Comparison of ENCODE assay signal across 28 mouse cellular contexts in genomic region chr12:109390388-109390920, GRCm38 (mm10).
DNase-seq lines count a peak whose midpoint lies in the region; ATAC-seq lines count a peak whose summit lies in the region.
"Had no signal": no experiment of that assay in that cellular context is flagged by ENCODE, and none has a peak within 500 bp of the region (broad histone marks: within the 10 kb centered on the region; RNA-seq: fewer than 3 reads in every experiment).

No protein-coding gene starts in this region.

- no peak overlapping the region for H3K4me3 ChIP-seq in heart, embryonic 10.5 days
- H3K4me3 ChIP-seq in neural tube, embryonic 11.5 days (ENCODE audit: low read depth, low read length): no peak overlapping the region
- no peak overlapping the region for H3K4me3 ChIP-seq in intestine, embryonic 15.5 days (replicated peaks)
- no peak overlapping the region for H3K4me3 ChIP-seq in intestine, embryonic 16.5 days (ENCODE audit: low read length)
- no peak overlapping the region for H3K4me3 ChIP-seq in forebrain, embryonic 15.5 days
- H3K4me3 ChIP-seq: embryonic facial prominence, embryonic 10.5 days; embryonic facial prominence, embryonic 13.5 days; erythroblast, embryonic 14.5 days; forebrain, embryonic 12.5 days; heart, adult 2 months; heart, embryonic 12.5 days; heart, embryonic 15.5 days had no signal

- no peak overlapping the region for H3K27ac ChIP-seq in heart, embryonic 10.5 days
- H3K27ac ChIP-seq in neural tube, embryonic 11.5 days (ENCODE audit: low read depth, low read length): no peak overlapping the region
- no peak overlapping the region for H3K27ac ChIP-seq in intestine, embryonic 15.5 days
- no peak overlapping the region for H3K27ac ChIP-seq in intestine, embryonic 16.5 days (ENCODE audit: low read length)
- no peak overlapping the region for H3K27ac ChIP-seq in forebrain, embryonic 15.5 days (replicated peaks)
- H3K27ac ChIP-seq: embryonic facial prominence, embryonic 10.5 days; embryonic facial prominence, embryonic 13.5 days; forebrain, embryonic 12.5 days; heart, adult 2 months; heart, embryonic 15.5 days; hindbrain, embryonic 14.5 days; hindbrain, postnatal 0 days had no signal

- WGBS in heart, embryonic 10.5 days: 91% methylated on average over 12 of the region's 12 CpGs
- WGBS in neural tube, embryonic 11.5 days: 92% methylated on average over 12 of the region's 12 CpGs
- WGBS in intestine, embryonic 15.5 days: 82% methylated on average over 12 of the region's 12 CpGs
- 82% methylated on average over 12 of the region's 12 CpGs for WGBS in intestine, embryonic 16.5 days
- 95% methylated on average over 12 of the region's 12 CpGs for WGBS in forebrain, embryonic 15.5 days

- 0 out of 2 replicates have a peak, but pooled peaks cover 9% of the 10 kb centered on the region for H3K4me1 ChIP-seq in heart, embryonic 10.5 days
- H3K4me1 ChIP-seq in neural tube, embryonic 11.5 days (ENCODE audit: control insufficient read depth, insufficient read depth, low read length): peaks cover 3% of the 10 kb centered on the region; the same call in 1 of the 2 replicates
- peaks cover 17% of the 10 kb centered on the region; the same call in 1 of the 2 replicates for H3K4me1 ChIP-seq in intestine, embryonic 15.5 days (replicated peaks)
- peaks cover 11% of the 10 kb centered on the region for H3K4me1 ChIP-seq in intestine, embryonic 16.5 days (ENCODE audit: control insufficient read depth, insufficient read depth, low read length)
- H3K4me1 ChIP-seq in forebrain, embryonic 15.5 days: peaks cover 25% of the 10 kb centered on the region
- H3K4me1 ChIP-seq: heart, embryonic 12.5 days had no signal

- no peaks in the 10 kb centered on the region for H3K36me3 ChIP-seq in heart, embryonic 10.5 days
- H3K36me3 ChIP-seq in neural tube, embryonic 11.5 days (ENCODE audit: control insufficient read depth, insufficient read depth, low read length): no peaks in the 10 kb centered on the region
- H3K36me3 ChIP-seq in intestine, embryonic 15.5 days: no peaks in the 10 kb centered on the region
- H3K36me3 ChIP-seq in intestine, embryonic 16.5 days (ENCODE audit: control insufficient read depth, insufficient read depth, low read length): no peaks in the 10 kb centered on the region
- no peaks in the 10 kb centered on the region for H3K36me3 ChIP-seq in forebrain, embryonic 15.5 days
- H3K36me3 ChIP-seq: embryonic facial prominence, embryonic 10.5 days; embryonic facial prominence, embryonic 13.5 days; forebrain, embryonic 12.5 days; heart, embryonic 12.5 days; heart, embryonic 15.5 days had no signal

- DNase-seq in heart, embryonic 10.5 days (ENCODE audit: low spot score): peak; percentile 56
- DNase-seq in heart, postnatal 4 days: no peak
- peak; percentile 7 for DNase-seq in neural tube, embryonic 11.5 days (ENCODE audit: low spot score)
- DNase-seq in neural tube, embryonic 10.5 days (ENCODE audit: extremely low spot score, low spot score): no peak
- no peak for DNase-seq in embryo, embryonic 9.5 days (ENCODE audit: extremely low spot score)
- DNase-seq: adrenal gland, adult 2 months; adrenal gland, postnatal 14 days; cerebellum, adult 11 months; cerebellum, adult 2 months; cerebellum, adult 9-11 months; cerebellum, postnatal 25 days; gastrocnemius, postnatal 14 days; heart, adult 2 months; heart, postnatal 10 days; heart, postnatal 36 days had no signal

- no peak for ATAC-seq in neural tube, embryonic 11.5 days (ENCODE audit: insufficient read depth, low FRiP score, low TSS enrichment)
- peak; percentile 76 for ATAC-seq in intestine, embryonic 15.5 days
- peak; percentile 77 for ATAC-seq in intestine, embryonic 16.5 days
- ATAC-seq in forebrain, embryonic 15.5 days (replicated peaks): no peak
- ATAC-seq: CD4-positive, CD25-positive, alpha-beta regulatory T cell, adult 4 months; forebrain, embryonic 16.5 days; hindbrain, postnatal 0 days had no signal

- peaks cover 37% of the 10 kb centered on the region for H3K27me3 ChIP-seq in heart, embryonic 10.5 days (ENCODE audit: insufficient read depth, poor library complexity, severe bottlenecking)
- H3K27me3 ChIP-seq in neural tube, embryonic 11.5 days (ENCODE audit: control insufficient read depth, insufficient read depth, low read length): no peaks in the 10 kb centered on the region
- H3K27me3 ChIP-seq in intestine, embryonic 15.5 days (replicated peaks): peaks cover 4% of the 10 kb centered on the region; the same call in 1 of the 2 replicates
- 0 out of 2 replicates have a peak, but pooled peaks cover 2% of the 10 kb centered on the region for H3K27me3 ChIP-seq in intestine, embryonic 16.5 days (replicated peaks; ENCODE audit: control insufficient read depth, insufficient read depth, low read length)
- H3K27me3 ChIP-seq in forebrain, embryonic 15.5 days: no peaks in the 10 kb centered on the region

- H3K4me2 ChIP-seq in neural tube, embryonic 11.5 days (ENCODE audit: low read depth): no peak overlapping the region
- no peak overlapping the region for H3K4me2 ChIP-seq in intestine, embryonic 15.5 days (replicated peaks)
- H3K4me2 ChIP-seq in intestine, embryonic 16.5 days (ENCODE audit: low read depth, low read length): no peak overlapping the region
- no peak overlapping the region for H3K4me2 ChIP-seq in forebrain, embryonic 15.5 days (replicated peaks)
- H3K4me2 ChIP-seq: embryonic facial prominence, embryonic 13.5 days; forebrain, embryonic 12.5 days; heart, embryonic 12.5 days; heart, embryonic 15.5 days; hindbrain, embryonic 14.5 days had no signal

- H3K9me3 ChIP-seq in heart, embryonic 10.5 days: no peaks in the 10 kb centered on the region
- no peaks in the 10 kb centered on the region for H3K9me3 ChIP-seq in neural tube, embryonic 11.5 days (ENCODE audit: control insufficient read depth, low read length)
- no peaks in the 10 kb centered on the region for H3K9me3 ChIP-seq in intestine, embryonic 15.5 days
- H3K9me3 ChIP-seq in intestine, embryonic 16.5 days (ENCODE audit: control insufficient read depth, low read length): no peaks in the 10 kb centered on the region
- no peaks in the 10 kb centered on the region for H3K9me3 ChIP-seq in forebrain, embryonic 15.5 days
- H3K9me3 ChIP-seq: embryonic facial prominence, embryonic 10.5 days; embryonic facial prominence, embryonic 13.5 days; forebrain, embryonic 12.5 days; heart, embryonic 12.5 days; heart, embryonic 15.5 days had no signal

- no peak overlapping the region for H3K9ac ChIP-seq in neural tube, embryonic 11.5 days (ENCODE audit: low read length)
- H3K9ac ChIP-seq in intestine, embryonic 15.5 days: no peak overlapping the region
- H3K9ac ChIP-seq in intestine, embryonic 16.5 days (ENCODE audit: low read depth, low read length): no peak overlapping the region
- no peak overlapping the region for H3K9ac ChIP-seq in forebrain, embryonic 15.5 days (replicated peaks)
- H3K9ac ChIP-seq: embryonic facial prominence, embryonic 13.5 days; forebrain, embryonic 12.5 days; heart, embryonic 12.5 days; heart, embryonic 15.5 days; hindbrain, embryonic 14.5 days had no signal

Comparison
In these comparisons a context has a peak if more than half of its experiments do, and no peak if none do; other contexts are left out.
1. DNase-seq: peak in heart, embryonic 10.5 days (single experiment) and neural tube, embryonic 11.5 days (single experiment); none in heart, postnatal 4 days (single experiment), neural tube, embryonic 10.5 days (single experiment) and embryo, embryonic 9.5 days (single experiment).
2. ATAC-seq: peak in intestine, embryonic 15.5 days (single experiment) and intestine, embryonic 16.5 days (single experiment); none in neural tube, embryonic 11.5 days (single experiment) and forebrain, embryonic 15.5 days (single experiment).